Mouse (Mus musculus) MEL (cell line): ENCODE results near the gene Nek9. TPM values are rescaled to one million over a fixed set of nuclear protein-coding genes. Genes with fewer than 3 reads are reported as not detected.

ENCODE experiments used
- DNase-seq: peaks from one replicate; pipeline ENCODE4 v3.0.0; 2011; ENCODE audit warnings: low read depth, low spot score
- H3K27ac ChIP-seq: 2 replicates; pipeline ENCODE4 v1.5.1; 2012; ENCODE audit warnings: low read depth, mild to moderate bottlenecking, control low read depth, low read length, moderate library complexity; ENCODE audit not compliant: control insufficient read depth
- H3K27me3 ChIP-seq, 2 experiments: fragments of 150-350 bp in 1 of 2; sonication (generic) in 1 of 2; 2 replicates each; pipeline ENCODE4 v1.6.1; 2012; ENCODE audit warnings: low read length in 2 of 2, mild to moderate bottlenecking in 2 of 2, improper control_type of control experiment in 1 of 2, moderate library complexity in 1 of 2; ENCODE audit not compliant: insufficient read depth in 2 of 2, control insufficient read depth in 1 of 2
- H3K36me3 ChIP-seq, 2 experiments: 2 replicates each; pipeline ENCODE4 v1.6.1; 2012 to 2014; ENCODE audit warnings: low read length in 2 of 2, improper control_type of control experiment in 1 of 2, inconsistent platforms in 1 of 2, mild to moderate bottlenecking in 1 of 2; ENCODE audit not compliant: insufficient read depth in 2 of 2, control insufficient read depth in 1 of 2
- H3K4me1 ChIP-seq, 2 experiments: fragments of 150-350 bp in 1 of 2; sonication (generic) in 1 of 2; 2 replicates each; pipeline ENCODE4 v1.6.1; 2012; ENCODE audit warnings: low read length in 2 of 2, improper control_type of control experiment in 1 of 2, mild to moderate bottlenecking in 1 of 2; ENCODE audit not compliant: insufficient read depth in 2 of 2, control insufficient read depth in 1 of 2
- H3K4me3 ChIP-seq, 2 experiments: fragments of 150-350 bp in 1 of 2; sonication (generic) in 1 of 2; 2 replicates each; pipeline ENCODE4 v1.5.1; 2012; ENCODE audit warnings: low read depth in 2 of 2, low read length in 2 of 2, mild to moderate bottlenecking in 2 of 2, moderate library complexity in 2 of 2, control low read depth in 1 of 2, improper control_type of control experiment in 1 of 2; ENCODE audit not compliant: control insufficient read depth in 1 of 2, insufficient read depth in 1 of 2
- H3K79me2 ChIP-seq: 2 replicates; pipeline ENCODE4 v1.6.1; 2012; ENCODE audit warnings: mild to moderate bottlenecking, low read length, moderate library complexity; ENCODE audit not compliant: control insufficient read depth, poor library complexity, insufficient read depth
- H3K9ac ChIP-seq: 2 replicates; pipeline ENCODE4 v1.6.1; 2012; ENCODE audit warnings: low read depth, mild to moderate bottlenecking, control low read depth, low read length, moderate library complexity; ENCODE audit not compliant: control insufficient read depth, poor library complexity, severe bottlenecking
- H3K9me3 ChIP-seq: fragments of 150-350 bp; sonication (generic); replicated peaks from 2 replicates; pipeline ENCODE4 v1.6.1; 2012; ENCODE audit warnings: mild to moderate bottlenecking, low read length, improper control_type of control experiment, moderate library complexity; ENCODE audit not compliant: insufficient read depth
- BHLHE40 ChIP-seq: IDR thresholded peaks from 2 replicates; pipeline ENCODE4 v1.6.1; 2012; ENCODE audit warnings: low read depth, mild to moderate bottlenecking, inconsistent platforms, low read length, improper control_type of control experiment, borderline replicate concordance
- CHD1 ChIP-seq: IDR thresholded peaks from 2 replicates; pipeline ENCODE4 v1.6.1; 2012; ENCODE audit warnings: low read depth, mild to moderate bottlenecking, inconsistent platforms, low read length, improper control_type of control experiment
- CHD2 ChIP-seq: IDR thresholded peaks from 2 replicates; pipeline ENCODE4 v1.6.1; 2011; ENCODE audit warnings: low read length, improper control_type of control experiment
- CTCF ChIP-seq, 3 experiments: IDR thresholded peaks in 2 of 3; conservative IDR thresholded peaks in 1 of 3; 2 replicates each; pipeline ENCODE4 v1.5.1; 2011 to 2012; ENCODE audit warnings: low read length in 3 of 3, low read depth in 2 of 3, mild to moderate bottlenecking in 2 of 3, improper control_type of control experiment in 1 of 3, inconsistent platforms in 1 of 3, mixed read lengths in 1 of 3, moderate library complexity in 1 of 3; ENCODE audit not compliant: control insufficient read depth in 1 of 3, insufficient read depth in 1 of 3, poor library complexity in 1 of 3, severe bottlenecking in 1 of 3
- E2F4 ChIP-seq: IDR thresholded peaks from 2 replicates; pipeline ENCODE4 v1.6.1; 2011; ENCODE audit warnings: low read depth, low read length, improper control_type of control experiment, borderline replicate concordance
- ELF1 ChIP-seq: IDR thresholded peaks from 2 replicates; pipeline ENCODE4 v1.6.1; 2014; ENCODE audit warnings: low read depth, mild to moderate bottlenecking, inconsistent platforms, low read length, improper control_type of control experiment, moderate library complexity
- ETS1 ChIP-seq: IDR thresholded peaks from 2 replicates; pipeline ENCODE4 v1.6.1; 2012; ENCODE audit warnings: low read depth, mild to moderate bottlenecking, inconsistent platforms, low read length, improper control_type of control experiment, moderate library complexity
- GABPA ChIP-seq: IDR thresholded peaks from 2 replicates; pipeline ENCODE4 v1.6.1; 2012; ENCODE audit warnings: low read depth, mild to moderate bottlenecking, inconsistent platforms, low read length, improper control_type of control experiment, moderate library complexity
- GATA1 ChIP-seq: IDR thresholded peaks from 2 replicates; pipeline ENCODE4 v1.6.1; 2011; ENCODE audit warnings: low read depth, low read length, improper control_type of control experiment
- HCFC1 ChIP-seq: IDR thresholded peaks from 2 replicates; pipeline ENCODE4 v1.6.1; 2012; ENCODE audit warnings: low read depth, mild to moderate bottlenecking, inconsistent platforms, low read length, improper control_type of control experiment, moderate library complexity
- JUND ChIP-seq: IDR thresholded peaks from 2 replicates; pipeline ENCODE4 v1.6.1; 2011; ENCODE audit warnings: low read depth, mild to moderate bottlenecking, improper control_type of control experiment, low read length
- KAT2A ChIP-seq: conservative IDR thresholded peaks from 2 replicates; pipeline ENCODE4 v1.6.1; 2012; ENCODE audit warnings: low read depth, low read length, improper control_type of control experiment, inconsistent platforms
- MAFK ChIP-seq: IDR thresholded peaks from 2 replicates; pipeline ENCODE4 v1.6.1; 2011; ENCODE audit warnings: low read depth, mild to moderate bottlenecking, low read length, improper control_type of control experiment, borderline replicate concordance
- MAX ChIP-seq: IDR thresholded peaks from 2 replicates; pipeline ENCODE4 v1.6.1; 2011; ENCODE audit warnings: low read length, improper control_type of control experiment
- MAZ ChIP-seq: IDR thresholded peaks from 2 replicates; pipeline ENCODE4 v1.6.1; 2012; ENCODE audit warnings: low read depth, mild to moderate bottlenecking, inconsistent platforms, low read length, improper control_type of control experiment
- MEF2A ChIP-seq: IDR thresholded peaks from 2 replicates; pipeline ENCODE4 v1.6.1; 2014; ENCODE audit warnings: low read depth, mild to moderate bottlenecking, inconsistent platforms, low read length, improper control_type of control experiment; ENCODE audit not compliant: poor library complexity, insufficient replicate concordance, severe bottlenecking; ENCODE audit errors: extremely low read depth
- MXI1 ChIP-seq: IDR thresholded peaks from 2 replicates; pipeline ENCODE4 v1.6.1; 2011; ENCODE audit warnings: mild to moderate bottlenecking, low read depth, low read length, improper control_type of control experiment
- MYB ChIP-seq: IDR thresholded peaks from 2 replicates; pipeline ENCODE4 v1.6.1; 2011; ENCODE audit warnings: mild to moderate bottlenecking, low read depth, low read length, improper control_type of control experiment
- MYC ChIP-seq: IDR thresholded peaks from 2 replicates; pipeline ENCODE4 v1.6.1; 2011; ENCODE audit warnings: low read depth, mild to moderate bottlenecking, low read length, improper control_type of control experiment, moderate library complexity
- NELFE ChIP-seq: IDR thresholded peaks from 2 replicates; pipeline ENCODE4 v1.6.1; 2011; ENCODE audit warnings: low read depth, low read length, improper control_type of control experiment
- POLR2A ChIP-seq, 2 experiments: IDR thresholded peaks; 2 replicates each; pipeline ENCODE4 v1.6.1; 2011 to 2012; ENCODE audit warnings: low read length in 2 of 2, mild to moderate bottlenecking in 2 of 2, control low read depth in 1 of 2, improper control_type of control experiment in 1 of 2, low read depth in 1 of 2, moderate library complexity in 1 of 2; ENCODE audit not compliant: control insufficient read depth in 1 of 2, insufficient read depth in 1 of 2, poor library complexity in 1 of 2
- POLR2AphosphoS5 ChIP-seq: IDR thresholded peaks from 2 replicates; pipeline ENCODE4 v1.6.1; 2012; ENCODE audit warnings: low read depth, borderline replicate concordance, mild to moderate bottlenecking, inconsistent platforms, low read length, moderate library complexity, mixed read lengths
- RAD21 ChIP-seq: IDR thresholded peaks from 2 replicates; pipeline ENCODE4 v1.6.1; 2011; ENCODE audit warnings: mild to moderate bottlenecking, low read depth, low read length, improper control_type of control experiment
- RCOR1 ChIP-seq: IDR thresholded peaks from 2 replicates; pipeline ENCODE4 v1.6.1; 2012; ENCODE audit warnings: low read depth, mild to moderate bottlenecking, inconsistent platforms, low read length, improper control_type of control experiment
- SIN3A ChIP-seq: IDR thresholded peaks from 2 replicates; pipeline ENCODE4 v1.6.1; 2012; ENCODE audit warnings: low read length, improper control_type of control experiment, inconsistent platforms
- SMC3 ChIP-seq: IDR thresholded peaks from 2 replicates; pipeline ENCODE4 v1.6.1; 2011; ENCODE audit warnings: low read depth, low read length, improper control_type of control experiment
- TAL1 ChIP-seq: IDR thresholded peaks from 2 replicates; pipeline ENCODE4 v1.6.1; 2012; ENCODE audit warnings: mild to moderate bottlenecking, inconsistent platforms, low read length, moderate library complexity, mixed read lengths
- TBP ChIP-seq: IDR thresholded peaks from 2 replicates; pipeline ENCODE4 v1.8.0; 2011; ENCODE audit warnings: low read depth, low read length, improper control_type of control experiment
- TCF12 ChIP-seq: IDR thresholded peaks from 2 replicates; pipeline ENCODE4 v1.6.1; 2014; ENCODE audit warnings: low read depth, mild to moderate bottlenecking, inconsistent platforms, low read length, improper control_type of control experiment, moderate library complexity
- UBTF ChIP-seq: IDR thresholded peaks from 2 replicates; pipeline ENCODE4 v1.6.1; 2012; ENCODE audit warnings: low read depth, mild to moderate bottlenecking, inconsistent platforms, low read length, improper control_type of control experiment, moderate library complexity, borderline replicate concordance; ENCODE audit not compliant: insufficient read depth
- USF1 ChIP-seq: IDR thresholded peaks from 2 replicates; pipeline ENCODE4 v1.6.1; 2014; ENCODE audit warnings: low read depth, mild to moderate bottlenecking, inconsistent platforms, low read length, improper control_type of control experiment, moderate library complexity
- USF2 ChIP-seq, 2 experiments: IDR thresholded peaks; 2 replicates each; pipeline ENCODE4 v1.6.1; 2011 to 2012; ENCODE audit warnings: improper control_type of control experiment in 2 of 2, low read length in 2 of 2, borderline replicate concordance in 1 of 2, inconsistent platforms in 1 of 2, low read depth in 1 of 2, mild to moderate bottlenecking in 1 of 2; ENCODE audit not compliant: insufficient read depth in 1 of 2
- ZC3H11A ChIP-seq: IDR thresholded peaks from 2 replicates; pipeline ENCODE4 v1.6.1; 2012; ENCODE audit warnings: low read depth, mild to moderate bottlenecking, inconsistent platforms, low read length, improper control_type of control experiment
- ZKSCAN1 ChIP-seq: IDR thresholded peaks from 2 replicates; pipeline ENCODE4 v1.6.1; 2012; ENCODE audit warnings: low read depth, mild to moderate bottlenecking, inconsistent platforms, low read length, improper control_type of control experiment, moderate library complexity
- ZMIZ1 ChIP-seq: IDR thresholded peaks from 2 replicates; pipeline ENCODE4 v1.6.1; 2012; ENCODE audit warnings: low read depth, mild to moderate bottlenecking, inconsistent platforms, low read length, improper control_type of control experiment, moderate library complexity
- ZNF384 ChIP-seq: IDR thresholded peaks from 2 replicates; pipeline ENCODE4 v1.6.1; 2012; ENCODE audit warnings: low read depth, mild to moderate bottlenecking, inconsistent platforms, low read length, improper control_type of control experiment
- polyA plus RNA-seq, 2 experiments: library from polyadenylated mRNA; stranded (reverse) in 1 of 2; unstranded in 1 of 2; fragments of >175 nt in 1 of 2; fragments of >200 nt in 1 of 2; gene quantifications; 2 replicates each; pipeline versions ENCODE4 v1.2.1 to v1.2.4; 2012; ENCODE audit warnings: low replicate concordance in 2 of 2, low read depth in 1 of 2; ENCODE audit not compliant: insufficient read length in 2 of 2, insufficient read depth in 1 of 2, missing spikeins in 1 of 2
- total RNA-seq: library from RNA; depleted of rRNA; stranded (reverse); fragments of 300-350 nt; gene quantifications from 2 replicates; pipeline ENCODE4 v1.2.3, GENCODE M21; 2012; rRNA removed

Gene Nek9
- total RNA-seq: 19.0 and 23.4 TPM in 2 replicates
- polyA plus RNA-seq: 10 to 100 TPM in 1 of 2 experiments, not detected in 1; 32.2 TPM

GRCm38 (mm10) chr12:85339243-85339729 lies at the start of gene Nek9:
Gene Nek9 (minus strand): TSS chr12:85339362.
- Histone ChIP-seq H3K9ac (peak within 1 kb of the TSS; percentile 98), H3K4me1 (peaks cover 7 to 16% of the 10 kb centered on the region in 2 experiments), H3K79me2 (peaks cover 9% of the 10 kb centered on the region), H3K27ac (peak within 1 kb of the TSS; percentile 75), H3K4me3 (peak within 1 kb of the TSS; percentile 92 to 99), H3K9me3 (no peaks in the 10 kb centered on the region), H3K27me3 (no peaks in the 10 kb centered on the region), H3K36me3 (peaks cover 3 to 25% of the 10 kb centered on the region in 2 experiments; a peak in 3 of 4 replicates)
- peak; percentile 96 for DNase-seq
- TF ChIP-seq ZC3H11A: no peak
- 0 out of 2 replicates have a peak, but pooled peaks have one; percentile 11 for TF ChIP-seq ETS1
- peak; percentile 16; the same call in 1 of the 2 replicates for TF ChIP-seq TBP
- TF ChIP-seq USF2 (IDR thresholded peaks at IDR 0.05; ENCODE audit: borderline replicate concordance in 1 of 2, insufficient read depth in 1 of 2, low read depth in 1 of 2, low read length in 2 of 2): no peak
- no peak for TF ChIP-seq BHLHE40
- no peak for TF ChIP-seq POLR2AphosphoS5
- TF ChIP-seq ZNF384: peak; percentile 96
- TF ChIP-seq SIN3A: peak; percentile 62
- TF ChIP-seq UBTF: no peak
- TF ChIP-seq TCF12: peak; percentile 60
- TF ChIP-seq MAFK: no peak
- TF ChIP-seq RAD21: no peak
- TF ChIP-seq ELF1: peak; percentile 49; the same call in 1 of the 2 replicates
- TF ChIP-seq MAZ: no peak
- TF ChIP-seq USF1: 0 out of 2 replicates have a peak, but pooled peaks have one; percentile 10
- TF ChIP-seq E2F4: no peak
- TF ChIP-seq JUND: no peak
- TF ChIP-seq CHD1: no peak
- TF ChIP-seq CHD2: peak; percentile 68; the same call in 1 of the 2 replicates
- TF ChIP-seq MYC: no peak
- no peak; the same call in 1 of the 2 replicates for TF ChIP-seq KAT2A
- no peak for TF ChIP-seq SMC3
- TF ChIP-seq RCOR1: no peak
- no peak for TF ChIP-seq ZKSCAN1
- peak; percentile 93 for TF ChIP-seq MAX
- TF ChIP-seq MXI1: peak; percentile 77
- TF ChIP-seq POLR2A (IDR thresholded peaks at IDR 0.05; ENCODE audit: control insufficient read depth in 1 of 2, insufficient read depth in 1 of 2, low read depth in 1 of 2, low read length in 2 of 2, poor library complexity in 1 of 2): peak; percentile 79 to 80; a peak in 3 of 4 replicates
- 0 out of 2 replicates have a peak, but pooled peaks have one; percentile 22 for TF ChIP-seq GATA1
- TF ChIP-seq MEF2A: no peak
- TF ChIP-seq ZMIZ1: 0 out of 2 replicates have a peak, but pooled peaks have one; percentile 42
- TF ChIP-seq CTCF (IDR thresholded peaks at IDR 0.05 in 2 of 3, conservative IDR thresholded peaks at IDR 0.05 in 1 of 3; ENCODE audit: control insufficient read depth in 1 of 3, insufficient read depth in 1 of 3, low read depth in 2 of 3, low read length in 3 of 3, poor library complexity in 1 of 3, severe bottlenecking in 1 of 3): no peak
- TF ChIP-seq NELFE: peak; percentile 86
- no peak for TF ChIP-seq TAL1
- TF ChIP-seq MYB: no peak
- peak; percentile 91 for TF ChIP-seq HCFC1
- TF ChIP-seq GABPA: no peak
